Mouse (Mus musculus): ENCODE results near the gene Retn. TPM values are rescaled to one million over a fixed set of nuclear protein-coding genes. Genes with fewer than 3 reads are reported as not detected.

The Retn gene
- polyA plus RNA-seq, 1 experiment = not detected

DNA sequence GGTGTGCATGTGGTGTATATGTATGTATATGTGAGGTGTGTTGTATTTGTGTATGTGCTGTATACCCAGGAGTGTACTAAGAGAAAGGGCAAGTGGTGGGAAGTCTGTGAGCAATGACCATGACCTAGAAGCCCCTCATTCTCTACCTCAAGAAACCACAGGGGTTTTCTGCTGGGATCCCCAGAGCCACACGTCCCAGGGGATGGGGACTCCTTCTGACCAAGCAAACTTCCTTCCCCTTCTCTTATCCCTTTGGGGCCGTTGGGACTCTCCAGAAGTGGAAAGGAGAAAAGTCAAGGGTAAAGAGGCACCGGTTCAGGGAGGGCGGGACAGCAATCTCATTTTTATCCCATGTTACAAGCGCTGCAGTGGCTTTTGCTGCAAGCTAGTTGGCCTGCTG, 29.9 kb downstream of the Retn start:
- TF ChIP-seq POLR2A (IDR thresholded peaks at IDR 0.05; ENCODE audit: insufficient read depth, low read depth, low read length) = no peak
- no peak for TF ChIP-seq CTCF (IDR thresholded peaks at IDR 0.05; ENCODE audit: insufficient read depth, low read depth, low read length)
- WGBS = 68% methylated on average over 5 of the region's 5 CpGs
- Histone ChIP-seq H3K27ac (ENCODE audit: insufficient read depth, low read depth, low read length) (no peak overlapping the region), H3K4me3 (ENCODE audit: insufficient read depth, low read depth, low read length) (no peak overlapping the region), H3K4me1 (ENCODE audit: control insufficient read depth, insufficient read depth, low read length) (0 out of 2 replicates have a peak, but pooled peaks cover 3% of the 10 kb centered on the region)

DNA sequence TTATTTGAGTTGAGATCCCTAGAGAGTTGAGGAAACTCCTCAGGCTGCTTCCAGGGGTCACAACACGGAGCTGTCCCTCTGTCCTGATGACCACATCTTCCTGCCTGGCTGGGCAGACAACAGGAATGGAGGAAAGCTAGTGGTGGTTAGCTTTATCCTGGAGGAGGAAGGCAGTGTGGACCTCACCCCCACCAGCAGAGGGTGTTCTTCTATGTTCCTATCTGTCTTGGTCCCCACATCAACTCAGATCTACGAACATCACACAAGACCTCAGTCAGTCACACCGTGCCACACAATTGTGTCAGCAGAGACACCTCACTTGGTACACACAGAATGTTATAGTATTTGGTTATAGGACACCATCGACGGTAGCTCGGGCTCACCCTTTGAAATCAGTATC, 32.0 kb downstream of the Retn start:
- Histone ChIP-seq H3K4me1 (ENCODE audit: control insufficient read depth, insufficient read depth, low read length) (no peaks in the 10 kb centered on the region), H3K27ac (ENCODE audit: insufficient read depth, low read depth, low read length) (no peak overlapping the region), H3K4me3 (ENCODE audit: insufficient read depth, low read depth, low read length) (no peak overlapping the region)
- 81% methylated on average over 6 of the region's 6 CpGs for WGBS
- TF ChIP-seq POLR2A (IDR thresholded peaks at IDR 0.05; ENCODE audit: insufficient read depth, low read depth, low read length) (no peak), CTCF (IDR thresholded peaks at IDR 0.05; ENCODE audit: insufficient read depth, low read depth, low read length) (no peak)

DNA sequence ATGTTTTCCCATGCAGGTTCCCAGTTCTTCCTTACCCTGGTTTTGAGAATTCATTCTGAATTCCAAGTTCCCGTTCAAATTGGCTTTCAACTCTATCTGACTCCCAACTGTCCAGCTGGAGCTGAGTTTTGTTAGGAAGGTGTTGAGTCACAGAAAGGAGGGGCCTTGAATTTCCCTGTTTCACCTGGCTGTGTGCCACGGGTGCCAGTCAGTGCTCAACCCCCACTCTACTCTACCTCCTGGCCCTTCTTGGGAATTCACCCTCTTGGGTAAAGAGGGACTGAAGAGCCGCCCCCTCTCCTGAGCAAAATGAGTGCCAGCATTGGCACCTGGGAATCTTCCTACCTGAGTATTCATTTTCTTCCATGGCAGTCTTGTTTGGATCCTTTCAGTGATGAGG, 35.2 kb downstream of the Retn start:
- Histone ChIP-seq H3K4me3 (ENCODE audit: insufficient read depth, low read depth, low read length) (no peak overlapping the region), H3K4me1 (ENCODE audit: control insufficient read depth, insufficient read depth, low read length) (no peaks in the 10 kb centered on the region), H3K27ac (ENCODE audit: insufficient read depth, low read depth, low read length) (no peak overlapping the region)
- WGBS = 68% methylated on average over 3 of the region's 3 CpGs
- TF ChIP-seq CTCF (IDR thresholded peaks at IDR 0.05; ENCODE audit: insufficient read depth, low read depth, low read length) (no peak), POLR2A (IDR thresholded peaks at IDR 0.05; ENCODE audit: insufficient read depth, low read depth, low read length) (no peak)

DNA sequence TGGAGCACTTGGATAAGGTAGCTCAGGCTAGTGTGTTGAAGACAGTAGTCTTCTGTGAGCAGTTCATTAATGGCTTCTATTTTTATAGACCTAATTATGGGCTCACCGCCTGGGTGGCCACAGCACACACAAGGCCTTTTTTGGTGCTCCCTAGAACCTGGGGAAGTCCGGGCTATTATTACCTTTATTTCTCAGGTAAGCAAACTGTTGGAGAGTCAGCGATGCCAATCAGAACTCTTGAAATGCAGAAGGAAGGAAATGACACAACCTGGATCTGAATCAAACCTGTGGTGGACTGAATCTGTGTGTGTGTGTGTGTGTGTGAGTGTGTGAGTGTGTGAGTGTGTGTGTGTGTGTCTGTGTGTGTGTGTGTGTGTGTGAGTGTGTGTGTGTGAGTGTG, 38.6 kb downstream of the Retn start, which contains the start of gene Fcer2a:
Gene Fcer2a, minus strand, starts transcription at position 55 of the 400 bp plus-strand sequence.
- Histone ChIP-seq H3K27ac (ENCODE audit: insufficient read depth, low read depth, low read length) (no peak within 1 kb of the TSS), H3K4me1 (ENCODE audit: control insufficient read depth, insufficient read depth, low read length) (no peaks in the 10 kb centered on the region), H3K4me3 (ENCODE audit: insufficient read depth, low read depth, low read length) (no peak within 1 kb of the TSS)
- TF ChIP-seq CTCF (IDR thresholded peaks at IDR 0.05; ENCODE audit: insufficient read depth, low read depth, low read length) = no peak
- no peak for TF ChIP-seq POLR2A (IDR thresholded peaks at IDR 0.05; ENCODE audit: insufficient read depth, low read depth, low read length)
- WGBS = 78% methylated on average over 3 of the region's 3 CpGs

DNA sequence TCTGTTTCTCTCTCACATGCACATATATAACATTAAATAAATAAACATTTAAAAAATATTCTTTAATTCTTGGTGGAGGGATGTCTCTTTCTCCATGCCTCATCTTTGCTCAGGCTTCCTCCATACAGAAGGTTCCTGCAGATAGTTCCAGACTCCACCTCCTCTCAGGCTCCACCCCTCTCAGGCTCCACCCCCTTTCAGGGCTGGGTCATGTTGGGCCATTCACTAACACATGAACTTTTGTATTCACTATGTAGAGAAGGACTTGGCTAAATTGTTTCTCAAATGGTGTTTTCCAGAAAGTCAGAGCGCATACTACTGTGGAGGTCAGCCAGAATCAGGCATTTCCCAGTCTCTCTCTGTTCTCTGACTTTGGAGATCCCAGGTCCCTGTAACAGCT, 45.9 kb downstream of the Retn start:
- Histone ChIP-seq H3K4me3 (ENCODE audit: insufficient read depth, low read depth, low read length) (no peak overlapping the region), H3K27ac (ENCODE audit: insufficient read depth, low read depth, low read length) (no peak overlapping the region), H3K4me1 (ENCODE audit: control insufficient read depth, insufficient read depth, low read length) (no peaks in the 10 kb centered on the region)
- TF ChIP-seq POLR2A (IDR thresholded peaks at IDR 0.05; ENCODE audit: insufficient read depth, low read depth, low read length) (no peak), CTCF (IDR thresholded peaks at IDR 0.05; ENCODE audit: insufficient read depth, low read depth, low read length) (no peak)
- WGBS = 96% methylated on average over 1 of the region's 1 CpGs

DNA sequence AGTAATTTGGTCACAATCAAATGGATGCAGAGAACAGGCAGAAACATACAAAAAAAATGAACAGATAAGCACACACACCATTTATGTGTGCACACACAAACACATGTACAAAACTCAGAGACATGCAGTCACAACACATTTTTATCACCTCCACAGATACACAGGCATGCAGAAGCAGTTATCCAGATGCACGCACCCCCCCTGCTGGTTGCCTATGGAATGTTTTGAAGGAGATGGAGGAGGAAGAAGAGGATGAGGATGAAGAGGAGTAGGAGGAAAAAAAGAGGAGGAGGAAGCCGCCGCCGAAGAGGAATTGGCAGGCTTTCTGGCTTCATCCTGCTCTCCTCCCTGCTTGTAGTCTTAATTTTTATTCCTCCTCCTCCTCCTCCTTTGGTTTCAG, 50.1 kb downstream of the Retn start:
- Histone ChIP-seq H3K27ac (ENCODE audit: insufficient read depth, low read depth, low read length) (no peak overlapping the region), H3K4me1 (ENCODE audit: control insufficient read depth, insufficient read depth, low read length) (no peaks in the 10 kb centered on the region), H3K4me3 (ENCODE audit: insufficient read depth, low read depth, low read length) (no peak overlapping the region)
- WGBS = 55% methylated on average over 4 of the region's 4 CpGs
- TF ChIP-seq POLR2A (IDR thresholded peaks at IDR 0.05; ENCODE audit: insufficient read depth, low read depth, low read length) (no peak), CTCF (IDR thresholded peaks at IDR 0.05; ENCODE audit: insufficient read depth, low read depth, low read length) (no peak)

DNA sequence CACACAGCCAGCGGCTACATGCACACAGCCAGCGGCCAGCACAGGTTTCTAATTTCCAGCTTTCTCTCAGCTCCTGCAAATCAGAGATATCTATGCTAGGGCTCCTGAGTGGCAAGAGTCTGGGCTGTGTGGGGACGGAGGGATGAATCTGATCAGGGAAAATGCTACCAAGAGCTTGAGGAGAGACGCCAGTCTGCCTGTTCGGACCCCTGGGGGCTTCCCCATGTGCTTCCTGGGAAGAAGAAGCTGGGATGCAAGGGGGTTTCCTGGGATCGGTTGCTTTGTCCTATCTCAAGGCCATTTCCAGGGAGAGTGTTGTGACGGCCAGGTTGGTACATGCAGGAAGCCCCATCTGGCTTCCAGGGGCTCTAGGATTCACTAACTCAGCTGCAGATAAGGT, 52.0 kb downstream of the Retn start:
- TF ChIP-seq POLR2A (IDR thresholded peaks at IDR 0.05; ENCODE audit: insufficient read depth, low read depth, low read length) = no peak
- TF ChIP-seq CTCF (IDR thresholded peaks at IDR 0.05; ENCODE audit: insufficient read depth, low read depth, low read length) = no peak

More for the DNA sequence above, 52.0 kb downstream of the Retn start:
- no peak overlapping the region for H3K4me3 ChIP-seq (ENCODE audit: insufficient read depth, low read depth, low read length)
- no peaks in the 10 kb centered on the region for H3K4me1 ChIP-seq (ENCODE audit: control insufficient read depth, insufficient read depth, low read length)
- no peak overlapping the region for H3K27ac ChIP-seq (ENCODE audit: insufficient read depth, low read depth, low read length)
- 72% methylated on average over 7 of the region's 7 CpGs for WGBS

Other genes starting within 250 kb of the Retn start
- gene Pex11g, start 188.1 kb upstream of the Retn start, polyA plus RNA-seq (2012; ENCODE audit: insufficient read depth, insufficient read length, low replicate concordance, missing spikeins) = not detected in 2 replicates
- gene Tex45, start 184.9 kb upstream of the Retn start, polyA plus RNA-seq (2012; ENCODE audit: insufficient read depth, insufficient read length, low replicate concordance, missing spikeins) = not detected in 2 replicates
- gene Zfp358, start 162.6 kb upstream of the Retn start, polyA plus RNA-seq (2012; ENCODE audit: insufficient read depth, insufficient read length, low replicate concordance, missing spikeins) = not detected in 2 replicates
- 296 TPM in 1 of 2 replicates, not detected in the other for gene Mcoln1, start 155.3 kb upstream of the Retn start, polyA plus RNA-seq (2012; ENCODE audit: insufficient read depth, insufficient read length, low replicate concordance, missing spikeins)
- not detected in 2 replicates for gene Pnpla6, start 140.4 kb upstream of the Retn start, polyA plus RNA-seq (2012; ENCODE audit: insufficient read depth, insufficient read length, low replicate concordance, missing spikeins)
- gene C330021F23Rik, start 87.8 kb upstream of the Retn start, polyA plus RNA-seq (2012; ENCODE audit: insufficient read depth, insufficient read length, low replicate concordance, missing spikeins) = not detected in 2 replicates
- gene Camsap3, start 68.5 kb upstream of the Retn start, polyA plus RNA-seq (2012; ENCODE audit: insufficient read depth, insufficient read length, low replicate concordance, missing spikeins) = not detected in 2 replicates
- gene Xab2, start 34.5 kb upstream of the Retn start, polyA plus RNA-seq (2012; ENCODE audit: insufficient read depth, insufficient read length, low replicate concordance, missing spikeins) = not detected in 2 replicates
- gene Pet100, start 34.2 kb upstream of the Retn start, polyA plus RNA-seq (2012; ENCODE audit: insufficient read depth, insufficient read length, low replicate concordance, missing spikeins) = not detected in 2 replicates
- not detected in 2 replicates for gene Pcp2, start 30.2 kb upstream of the Retn start, polyA plus RNA-seq (2012; ENCODE audit: insufficient read depth, insufficient read length, low replicate concordance, missing spikeins)
- gene Stxbp2, start 24.8 kb upstream of the Retn start, polyA plus RNA-seq (2012; ENCODE audit: insufficient read depth, insufficient read length, low replicate concordance, missing spikeins) = not detected in 2 replicates
- gene Mcemp1, start 10.0 kb downstream of the Retn start, polyA plus RNA-seq (2012; ENCODE audit: insufficient read depth, insufficient read length, low replicate concordance, missing spikeins) = not detected in 2 replicates
- gene Fcor, start 16.6 kb downstream of the Retn start, polyA plus RNA-seq (2012; ENCODE audit: insufficient read depth, insufficient read length, low replicate concordance, missing spikeins) = not detected in 2 replicates
- gene Trappc5, start 20.5 kb downstream of the Retn start, polyA plus RNA-seq (2012; ENCODE audit: insufficient read depth, insufficient read length, low replicate concordance, missing spikeins) = not detected in 2 replicates
- gene Fcer2a, start 38.4 kb downstream of the Retn start, polyA plus RNA-seq (2012; ENCODE audit: insufficient read depth, insufficient read length, low replicate concordance, missing spikeins) = not detected in 2 replicates
- not detected in 2 replicates for gene Clec4g, start 64.9 kb downstream of the Retn start, polyA plus RNA-seq (2012; ENCODE audit: insufficient read depth, insufficient read length, low replicate concordance, missing spikeins)
- not detected in 2 replicates for gene Cd209a, start 93.2 kb downstream of the Retn start, polyA plus RNA-seq (2012; ENCODE audit: insufficient read depth, insufficient read length, low replicate concordance, missing spikeins)
- gene Cd209e, start 198.5 kb downstream of the Retn start, polyA plus RNA-seq (2012; ENCODE audit: insufficient read depth, insufficient read length, low replicate concordance, missing spikeins) = not detected in 2 replicates
- not detected in 2 replicates for gene Cd209d, start 222.8 kb downstream of the Retn start, polyA plus RNA-seq (2012; ENCODE audit: insufficient read depth, insufficient read length, low replicate concordance, missing spikeins)